Mouse (Mus musculus): Measurements from ENCODE around the gene Abca2. TPM values are rescaled to one million over a fixed set of nuclear protein-coding genes. Genes with fewer than 3 reads are reported as not detected.

Abca2 gene
- polyA plus RNA-seq (2015; fragmentation: Nextera tagmentation; extraction: Ambion mirVana) = 11.0 and 11.1 TPM in 2 replicates

DNA sequence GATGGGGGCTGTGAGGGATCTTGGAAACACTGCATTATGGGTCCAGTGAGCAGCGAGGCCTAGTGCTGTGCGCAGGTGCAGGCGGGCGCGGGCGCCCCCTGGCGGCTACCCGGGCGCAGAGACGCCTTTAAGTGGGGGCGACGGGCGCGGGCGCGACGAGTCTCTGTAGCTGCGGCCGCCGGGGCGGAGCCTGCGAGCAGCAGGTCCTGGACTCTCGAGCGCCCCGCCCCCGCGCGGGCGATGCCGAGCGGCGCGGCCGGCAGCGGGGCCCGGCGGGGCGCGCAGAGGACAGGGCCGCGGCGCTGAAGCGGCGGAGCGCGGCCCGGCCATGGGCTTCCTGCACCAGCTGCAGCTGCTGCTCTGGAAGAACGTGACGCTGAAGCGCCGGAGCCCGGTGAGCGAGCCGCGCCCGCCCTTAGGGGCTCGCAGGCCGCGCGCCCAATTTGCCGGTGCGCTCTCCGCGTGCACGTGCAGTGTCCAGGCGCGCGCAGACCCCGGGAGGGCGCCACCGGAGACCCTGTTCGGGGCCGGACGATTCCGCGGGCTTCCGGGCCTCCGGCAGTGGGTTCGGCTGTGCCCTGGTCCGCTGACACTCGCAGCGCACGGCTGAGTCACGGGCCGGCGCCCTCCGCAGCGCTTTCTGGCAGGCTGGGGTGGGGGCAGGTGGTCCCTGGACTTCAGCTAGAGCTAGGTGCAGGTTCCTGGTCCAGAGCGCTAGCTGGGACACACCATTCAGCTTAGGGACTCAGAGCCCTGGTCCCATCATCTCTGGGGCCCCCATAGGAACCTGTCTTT is at the start of gene Abca2:
Abca2 (plus strand) TSS at position 262 of the 795 bp plus-strand sequence.
- H3K9ac ChIP-seq = peak within 1 kb of the TSS; percentile 74
- peak within 1 kb of the TSS; percentile 93 for H3K4me2 ChIP-seq
- peak; percentile 75 for ATAC-seq (replicated peaks; ENCODE audit: low FRiP score)
- H3K27ac ChIP-seq = peak within 1 kb of the TSS; percentile 70
- peaks cover 32% of the 10 kb centered on the region for H3K27me3 ChIP-seq
- H3K4me1 ChIP-seq = peaks cover 31% of the 10 kb centered on the region
- peak within 1 kb of the TSS; percentile 75 for H3K4me3 ChIP-seq (replicated peaks)
- WGBS = under 1% methylated on average over 88 of the region's 89 CpGs
- H3K36me3 ChIP-seq = peaks cover 6% of the 10 kb centered on the region; the same call in 1 of the 2 replicates
- H3K9me3 ChIP-seq (replicated peaks) = no peaks in the 10 kb centered on the region

DNA sequence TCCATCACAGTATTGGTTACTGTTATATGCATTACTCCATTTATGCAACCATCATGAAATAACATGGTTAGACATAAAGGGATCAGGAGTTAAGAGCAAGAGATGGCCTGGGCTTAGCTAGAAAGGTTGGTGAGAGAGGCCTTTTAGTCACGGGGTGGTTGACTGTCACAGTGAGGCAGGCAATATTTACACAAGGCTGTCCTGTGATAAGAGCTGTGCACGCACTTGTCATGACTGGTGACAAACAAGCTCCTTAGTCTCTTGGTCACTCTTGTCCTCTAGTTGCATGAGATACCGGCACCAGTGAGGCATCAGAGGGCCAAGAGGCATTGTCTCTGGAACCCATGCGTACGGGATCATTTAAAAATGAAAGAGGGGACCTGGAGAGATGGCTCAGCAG is 44.0 kb upstream of the Abca2 start:
- ATAC-seq (replicated peaks; ENCODE audit: low FRiP score) = no peak
- Histone ChIP-seq H3K36me3 (no peaks in the 10 kb centered on the region), H3K4me2 (no peak overlapping the region), H3K9ac (no peak overlapping the region), H3K4me3 (replicated peaks) (no peak overlapping the region), H3K4me1 (no peaks in the 10 kb centered on the region), H3K9me3 (replicated peaks) (no peaks in the 10 kb centered on the region), H3K27me3 (no peaks in the 10 kb centered on the region), H3K27ac (no peak overlapping the region)
- WGBS = 79% methylated on average over 5 of the region's 5 CpGs

DNA sequence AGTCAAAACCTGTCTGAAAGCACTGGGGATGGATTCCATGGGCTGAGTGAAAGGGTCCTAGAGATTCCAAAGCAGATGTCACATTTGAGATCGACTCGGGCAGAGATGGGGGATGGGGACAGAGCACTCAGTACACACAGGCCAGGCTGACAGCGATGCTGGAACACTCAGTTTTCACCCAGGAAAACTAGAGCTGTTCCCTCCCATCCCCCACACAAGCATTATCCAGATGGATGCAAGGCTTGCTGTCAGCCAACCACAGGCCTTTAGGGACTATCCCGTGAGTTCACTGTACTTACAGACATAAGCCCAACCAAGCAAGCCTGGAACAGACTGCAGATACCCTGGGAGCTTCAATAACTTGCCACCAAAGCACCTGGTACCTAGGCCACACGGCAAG is 37.2 kb upstream of the Abca2 start:
- Histone ChIP-seq H3K27me3 (peaks cover 22% of the 10 kb centered on the region), H3K4me2 (no peak overlapping the region), H3K27ac (no peak overlapping the region), H3K36me3 (no peaks in the 10 kb centered on the region), H3K4me1 (peaks cover 24% of the 10 kb centered on the region), H3K9me3 (replicated peaks) (no peaks in the 10 kb centered on the region), H3K9ac (no peak overlapping the region), H3K4me3 (replicated peaks) (no peak overlapping the region)
- no peak for ATAC-seq (replicated peaks; ENCODE audit: low FRiP score)
- 80% methylated on average over 5 of the region's 5 CpGs for WGBS

DNA sequence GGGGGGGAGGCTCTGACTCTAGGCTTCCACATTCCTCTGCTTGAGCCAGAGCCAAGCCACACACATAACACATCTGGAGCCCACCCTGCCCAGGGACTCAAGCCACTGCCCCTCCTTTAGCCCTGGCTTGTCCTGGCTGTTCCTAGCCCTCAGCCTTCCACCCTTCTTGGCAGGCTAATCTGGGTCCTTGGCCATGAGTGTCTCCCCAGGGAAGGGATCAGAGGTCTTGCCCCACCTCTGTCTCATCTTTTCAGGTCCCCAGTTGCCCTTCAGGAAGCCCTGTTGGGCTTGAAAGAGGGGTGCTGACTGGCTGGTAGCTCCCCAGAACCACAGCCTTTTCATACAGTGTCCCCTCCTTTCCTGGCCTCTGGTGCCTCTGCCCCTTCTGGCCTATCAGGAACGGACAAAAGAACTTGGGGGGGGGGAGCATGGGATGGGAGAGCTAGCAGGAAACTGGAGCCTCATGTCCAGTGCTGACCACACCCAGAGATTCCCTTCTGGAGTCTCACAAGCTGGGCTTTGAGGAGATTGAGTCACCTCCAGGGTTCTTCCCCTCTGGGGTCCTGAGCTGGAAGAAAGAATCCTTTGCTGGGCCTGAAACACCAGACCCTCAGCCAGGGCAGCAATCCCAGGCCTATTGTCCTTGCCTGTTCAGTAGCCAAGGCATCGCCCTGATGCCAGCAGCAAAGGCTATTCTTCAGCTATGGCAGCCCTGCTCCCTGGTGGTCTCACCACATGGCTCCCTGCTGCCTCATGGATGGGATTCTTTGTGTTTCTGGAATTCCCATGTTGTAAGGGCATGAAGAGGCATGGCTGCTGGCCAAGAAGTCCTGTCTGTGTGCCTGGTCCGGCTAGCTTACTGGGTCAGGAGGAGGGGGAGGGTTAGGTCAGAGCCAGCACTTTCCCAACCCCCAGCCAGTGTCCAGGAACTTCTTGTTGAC is 34.0 kb upstream of the Abca2 start:
- peak; percentile 44; the same call in 1 of the 2 replicates for ATAC-seq (replicated peaks; ENCODE audit: low FRiP score)
- H3K36me3 ChIP-seq = no peaks in the 10 kb centered on the region
- H3K9ac ChIP-seq = no peak overlapping the region
- H3K27me3 ChIP-seq = peaks cover 55% of the 10 kb centered on the region
- no peaks in the 10 kb centered on the region for H3K9me3 ChIP-seq (replicated peaks)
- peaks cover 33% of the 10 kb centered on the region for H3K4me1 ChIP-seq
- 37% methylated on average over 3 of the region's 3 CpGs for WGBS
- H3K4me3 ChIP-seq (replicated peaks) = no peak overlapping the region
- peak overlapping the region; percentile 27; the same call in 1 of the 2 replicates for H3K27ac ChIP-seq
- H3K4me2 ChIP-seq = no peak overlapping the region

DNA sequence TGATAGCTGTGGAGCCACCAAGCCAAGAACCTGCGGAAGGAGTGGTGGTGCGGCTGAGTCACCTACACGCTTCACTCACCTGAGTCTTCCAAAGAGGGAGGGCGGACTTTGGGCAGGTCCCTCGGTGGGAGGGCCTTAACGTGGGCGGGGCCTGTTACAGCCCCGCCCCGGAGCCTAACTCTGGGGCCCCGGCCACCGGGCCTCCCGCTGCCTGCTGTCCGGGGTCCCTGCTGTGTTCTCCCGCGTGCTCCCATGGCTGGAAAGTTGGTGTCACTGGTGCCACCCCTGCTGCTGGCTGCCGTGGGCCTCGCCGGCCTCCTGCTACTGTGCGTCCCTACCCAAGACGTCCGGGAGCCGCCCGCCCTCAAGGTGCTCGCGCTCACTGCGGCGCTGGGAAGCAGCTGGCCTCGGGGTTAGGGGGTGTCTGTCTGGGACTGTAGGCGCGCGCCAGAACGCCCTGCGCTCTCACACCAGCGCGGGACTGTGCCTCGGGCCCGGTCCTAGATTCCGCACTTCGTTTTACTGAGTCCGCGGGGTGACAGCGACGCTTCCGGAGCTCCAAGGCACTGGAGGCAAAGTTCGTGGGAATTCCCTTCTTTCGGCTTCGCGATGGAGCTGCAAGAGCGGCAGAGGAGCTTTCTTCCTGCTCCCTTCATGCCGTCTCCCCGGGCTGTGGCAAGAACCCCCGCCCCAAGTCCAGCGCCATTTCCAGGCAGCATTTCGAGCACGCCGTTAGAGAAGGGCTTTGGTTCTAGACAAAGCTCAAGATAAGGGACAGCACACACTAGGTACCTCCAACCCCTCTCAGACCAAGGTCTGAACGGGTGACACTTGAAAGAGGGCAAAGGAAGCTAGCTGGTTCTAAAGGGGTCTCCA is 32.5 kb upstream of the Abca2 start, which contains the start of gene Entpd2:
Entpd2 (plus strand) TSS at position 154 of the 876 bp plus-strand sequence.
- Histone ChIP-seq H3K27me3 (peaks cover 69% of the 10 kb centered on the region), H3K4me3 (replicated peaks) (peak within 1 kb of the TSS; percentile 50), H3K4me1 (peaks cover 37% of the 10 kb centered on the region), H3K9me3 (replicated peaks) (no peaks in the 10 kb centered on the region), H3K9ac (peak within 1 kb of the TSS; percentile 24), H3K4me2 (peak within 1 kb of the TSS; percentile 90), H3K27ac (no peak within 1 kb of the TSS), H3K36me3 (no peaks in the 10 kb centered on the region)
- WGBS = 3% methylated on average over 57 of the region's 57 CpGs
- peak; percentile 55 for ATAC-seq (replicated peaks; ENCODE audit: low FRiP score)

DNA sequence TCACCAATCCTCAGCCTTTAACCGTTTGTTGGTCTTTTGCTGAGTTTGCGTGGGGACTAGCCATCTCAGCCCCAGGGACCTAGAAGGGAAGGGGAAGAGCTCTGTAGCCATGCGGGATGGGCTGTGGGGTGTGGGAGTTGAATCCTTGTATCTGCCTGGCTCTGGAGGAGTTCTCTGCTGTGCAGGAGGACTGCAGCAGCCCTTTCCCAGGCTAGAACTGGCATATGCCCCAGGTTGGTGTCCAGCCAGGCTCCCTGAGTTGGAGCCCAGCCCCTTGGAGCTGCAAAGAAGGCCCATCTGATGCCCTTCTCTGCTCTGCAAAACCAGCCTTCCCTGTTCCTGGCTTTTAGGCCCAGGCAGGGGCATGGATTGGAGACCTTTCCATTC is 31.9 kb upstream of the Abca2 start:
- Histone ChIP-seq H3K9ac (no peak overlapping the region), H3K36me3 (no peaks in the 10 kb centered on the region), H3K4me1 (peaks cover 37% of the 10 kb centered on the region), H3K4me3 (replicated peaks) (peak overlapping the region; percentile 50), H3K27ac (no peak overlapping the region), H3K27me3 (peaks cover 75% of the 10 kb centered on the region), H3K9me3 (replicated peaks) (no peaks in the 10 kb centered on the region), H3K4me2 (peak overlapping the region; percentile 90)
- no peak for ATAC-seq (replicated peaks; ENCODE audit: low FRiP score)
- 36% methylated on average over 3 of the region's 3 CpGs for WGBS

DNA sequence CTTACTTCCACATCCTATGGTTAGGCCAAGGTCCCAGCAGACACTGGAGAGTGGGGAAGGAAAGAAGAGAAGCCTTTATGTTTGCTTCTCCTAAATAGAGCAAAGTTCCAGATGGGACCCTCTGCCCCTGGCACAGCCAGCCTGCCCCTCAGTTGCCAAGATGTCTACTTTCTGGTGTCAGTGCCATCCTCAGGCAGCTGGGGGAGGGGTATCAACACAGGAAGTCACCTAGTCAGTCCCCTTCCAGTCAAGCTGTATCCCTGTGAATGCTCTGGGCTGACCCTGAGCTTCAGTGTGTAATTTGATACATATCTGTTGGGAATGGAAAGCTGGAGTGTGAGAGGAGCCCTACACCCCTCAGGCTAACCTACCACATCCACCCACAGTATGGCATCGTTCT is 31.5 kb upstream of the Abca2 start:
- Histone ChIP-seq H3K4me2 (peak overlapping the region; percentile 90; the same call in 1 of the 2 replicates), H3K9ac (no peak overlapping the region), H3K4me1 (peaks cover 37% of the 10 kb centered on the region), H3K36me3 (no peaks in the 10 kb centered on the region), H3K27ac (no peak overlapping the region), H3K4me3 (replicated peaks) (no peak overlapping the region; the same call in 1 of the 2 replicates), H3K9me3 (replicated peaks) (no peaks in the 10 kb centered on the region), H3K27me3 (peaks cover 79% of the 10 kb centered on the region)
- WGBS = 39% methylated on average over 1 of the region's 1 CpGs
- ATAC-seq (replicated peaks; ENCODE audit: low FRiP score) = no peak

DNA sequence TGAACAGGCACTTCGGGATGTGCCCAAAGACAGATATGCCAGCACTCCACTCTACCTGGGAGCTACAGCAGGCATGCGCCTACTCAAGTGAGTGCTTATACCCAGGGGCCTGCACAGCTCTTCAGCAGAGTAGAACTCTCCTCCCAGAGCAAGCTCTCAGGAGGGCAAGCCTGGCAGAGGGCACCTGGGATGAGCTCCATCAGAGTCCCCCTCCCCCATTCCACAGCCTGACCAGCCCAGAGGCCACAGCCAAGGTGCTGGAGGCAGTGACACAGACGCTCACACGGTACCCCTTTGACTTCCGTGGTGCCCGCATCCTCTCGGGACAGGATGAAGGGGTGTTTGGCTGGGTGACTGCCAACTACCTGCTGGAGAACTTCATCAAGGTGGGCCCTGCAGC is 30.4 kb upstream of the Abca2 start:
- Histone ChIP-seq H3K27ac (no peak overlapping the region), H3K4me2 (no peak overlapping the region), H3K36me3 (no peaks in the 10 kb centered on the region), H3K9ac (no peak overlapping the region), H3K27me3 (peaks cover 89% of the 10 kb centered on the region), H3K9me3 (replicated peaks) (no peaks in the 10 kb centered on the region), H3K4me1 (peaks cover 43% of the 10 kb centered on the region), H3K4me3 (replicated peaks) (no peak overlapping the region)
- ATAC-seq (replicated peaks; ENCODE audit: low FRiP score) = no peak
- 94% methylated on average over 7 of the region's 7 CpGs for WGBS

DNA sequence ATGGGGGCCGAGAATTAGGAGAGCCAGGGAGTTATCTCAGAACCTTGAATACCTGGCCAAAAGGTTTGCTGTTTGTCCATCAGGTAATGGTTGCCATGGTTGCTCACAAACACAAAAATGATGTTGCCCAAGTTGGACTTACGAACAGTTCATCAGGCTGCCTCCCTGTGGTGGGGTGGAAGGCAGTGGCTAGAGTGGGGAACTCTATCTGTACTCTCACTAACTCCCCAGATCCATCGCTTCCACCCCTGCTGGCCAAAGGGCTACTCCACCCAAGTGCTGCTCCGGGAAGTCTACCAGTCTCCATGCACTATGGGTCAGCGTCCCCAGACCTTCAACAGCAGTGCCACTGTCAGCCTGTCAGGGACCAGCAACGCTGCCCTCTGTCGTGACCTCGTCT is 29.5 kb upstream of the Abca2 start, which contains the start of gene Npdc1:
Npdc1 (plus strand) TSS at position 301 of the 400 bp plus-strand sequence.
- Histone ChIP-seq H3K4me2 (no peak within 1 kb of the TSS), H3K27ac (no peak within 1 kb of the TSS), H3K4me3 (replicated peaks) (no peak within 1 kb of the TSS), H3K9me3 (replicated peaks) (no peaks in the 10 kb centered on the region), H3K36me3 (no peaks in the 10 kb centered on the region), H3K27me3 (peaks cover 96% of the 10 kb centered on the region), H3K4me1 (peaks cover 48% of the 10 kb centered on the region), H3K9ac (no peak within 1 kb of the TSS)
- ATAC-seq (replicated peaks; ENCODE audit: low FRiP score) = no peak
- 71% methylated on average over 8 of the region's 8 CpGs for WGBS

DNA sequence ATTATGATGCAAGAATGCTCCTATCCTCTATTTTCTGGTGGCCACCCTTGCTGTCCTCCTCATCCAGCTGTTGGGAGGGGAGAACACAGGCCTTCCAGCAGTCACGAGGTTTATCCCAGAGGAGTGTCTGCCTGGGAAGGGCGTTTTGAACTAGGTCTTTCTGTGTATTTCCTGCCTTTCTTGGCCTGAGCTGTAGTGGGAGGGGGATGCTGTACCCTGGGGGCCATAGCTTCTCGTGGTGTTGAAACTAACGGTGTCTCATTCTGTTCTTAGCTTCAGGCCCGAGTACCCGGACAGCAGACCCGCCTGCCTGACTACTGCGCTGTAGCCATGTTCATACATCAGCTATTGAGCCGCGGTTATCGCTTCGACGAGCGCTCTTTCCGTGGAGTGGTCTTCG is 28.2 kb upstream of the Abca2 start:
- Histone ChIP-seq H3K4me3 (replicated peaks) (peak overlapping the region; percentile 15; the same call in 1 of the 2 replicates), H3K36me3 (no peaks in the 10 kb centered on the region), H3K9ac (no peak overlapping the region), H3K9me3 (replicated peaks) (no peaks in the 10 kb centered on the region), H3K4me1 (peaks cover 35% of the 10 kb centered on the region), H3K4me2 (peak overlapping the region; percentile 52), H3K27me3 (peaks cover 91% of the 10 kb centered on the region), H3K27ac (no peak overlapping the region)
- ATAC-seq (replicated peaks; ENCODE audit: low FRiP score) = no peak
- 18% methylated on average over 16 of the region's 16 CpGs for WGBS

DNA sequence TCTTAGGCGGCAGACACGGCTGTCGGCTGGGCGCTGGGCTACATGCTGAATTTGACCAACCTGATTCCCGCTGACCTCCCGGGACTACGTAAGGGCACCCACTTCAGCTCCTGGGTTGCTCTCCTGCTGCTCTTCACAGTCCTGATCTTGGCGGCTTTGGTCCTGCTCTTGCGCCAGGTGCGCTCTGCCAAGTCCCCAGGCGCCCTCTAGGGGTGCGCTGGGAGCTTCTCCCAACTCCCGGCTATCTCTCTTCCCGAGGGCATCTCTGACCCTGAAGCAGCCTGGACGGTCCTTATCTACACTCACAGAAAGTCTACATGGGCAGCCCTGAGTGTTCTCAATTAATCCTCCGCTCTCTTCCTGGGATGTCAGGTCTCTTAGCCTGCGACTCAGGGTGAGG is 27.7 kb upstream of the Abca2 start:
- no peaks in the 10 kb centered on the region for H3K9me3 ChIP-seq (replicated peaks)
- no peak for ATAC-seq (replicated peaks; ENCODE audit: low FRiP score)
- no peak overlapping the region for H3K27ac ChIP-seq
- peaks cover 30% of the 10 kb centered on the region for H3K4me1 ChIP-seq
- no peaks in the 10 kb centered on the region for H3K36me3 ChIP-seq
- H3K27me3 ChIP-seq = peaks cover 86% of the 10 kb centered on the region
- H3K4me2 ChIP-seq = peak overlapping the region; percentile 52
- peak overlapping the region; percentile 15; the same call in 1 of the 2 replicates for H3K4me3 ChIP-seq (replicated peaks)
- 2% methylated on average over 17 of the region's 17 CpGs for WGBS
- no peak overlapping the region for H3K9ac ChIP-seq
